Mouse (Mus musculus): Measurements from ENCODE around the gene Col3a1. TPM values are rescaled to one million over a fixed set of nuclear protein-coding genes. Genes with fewer than 3 reads are reported as not detected.

Gene Col3a1
- polyA plus RNA-seq, 1 experiment: 19.8 TPM

DNA sequence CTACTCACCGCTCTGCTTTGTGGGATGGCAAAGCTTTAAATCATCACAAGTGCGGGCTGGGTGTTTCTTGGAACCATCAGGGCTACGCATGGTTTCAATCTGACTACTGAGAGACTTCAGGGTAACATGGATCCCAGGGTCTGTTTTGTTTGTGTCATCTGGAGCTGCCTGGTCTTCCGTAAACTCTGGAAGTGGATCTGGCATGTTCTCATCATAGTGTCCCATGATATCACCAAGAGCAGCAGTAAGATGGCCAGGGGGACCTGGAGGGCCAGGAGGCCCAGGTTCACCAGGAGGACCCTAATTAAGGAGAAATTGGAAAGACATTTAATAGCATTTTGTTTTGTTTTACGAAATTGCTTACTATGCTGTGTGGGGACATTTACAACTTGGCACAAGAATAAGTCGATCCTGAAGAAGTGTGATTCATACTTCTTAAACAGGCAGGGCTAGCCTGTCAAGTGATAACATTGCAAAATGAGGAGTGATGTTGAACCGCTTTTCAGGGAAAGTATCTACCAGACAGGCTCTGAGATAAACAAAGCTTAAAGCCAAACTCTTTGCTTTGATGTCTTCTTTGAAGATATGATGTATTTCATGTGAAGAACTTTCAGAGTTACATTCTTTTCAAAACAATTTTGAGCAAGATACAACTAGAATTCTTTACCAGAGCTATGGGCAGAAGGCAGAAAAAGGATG is 68.8 kb downstream of the Col3a1 start:
- no peaks in the 10 kb centered on the region for H3K27me3 ChIP-seq (ENCODE audit: control insufficient read depth, insufficient read depth, low read length)
- DNase-seq (ENCODE audit: low read depth in 1 of 2, low spot score in 2 of 2): no peak
- H3K4me1 ChIP-seq (ENCODE audit: control insufficient read depth, insufficient read depth, insufficient read length): no peaks in the 10 kb centered on the region
- no peak overlapping the region for H3K4me3 ChIP-seq (ENCODE audit: extremely low read depth, insufficient read depth, insufficient read length)
- no peak overlapping the region for H3K27ac ChIP-seq (ENCODE audit: insufficient read depth, low read length)
- WGBS: 91% methylated on average over 7 of the region's 7 CpGs
- H3K36me3 ChIP-seq (ENCODE audit: control insufficient read depth, insufficient read depth, low read length): no peaks in the 10 kb centered on the region
- TF ChIP-seq POLR2A (IDR thresholded peaks at IDR 0.05; ENCODE audit: low read depth, low read length): no peak
- TF ChIP-seq CTCF (IDR thresholded peaks at IDR 0.05; ENCODE audit: extremely low read depth, insufficient read depth, insufficient read length, insufficient replicate concordance): no peak

GRCm38 (mm10) chr1:45381866-45382265 is 70.5 kb downstream of the Col3a1 start:
- Histone ChIP-seq H3K36me3 (ENCODE audit: control insufficient read depth, insufficient read depth, low read length) (no peaks in the 10 kb centered on the region), H3K27ac (ENCODE audit: insufficient read depth, low read length) (no peak overlapping the region), H3K4me1 (ENCODE audit: control insufficient read depth, insufficient read depth, insufficient read length) (no peaks in the 10 kb centered on the region), H3K4me3 (ENCODE audit: extremely low read depth, insufficient read depth, insufficient read length) (no peak overlapping the region), H3K27me3 (ENCODE audit: control insufficient read depth, insufficient read depth, low read length) (no peaks in the 10 kb centered on the region)
- DNase-seq (ENCODE audit: low read depth in 1 of 2, low spot score in 2 of 2): no peak
- TF ChIP-seq CTCF (IDR thresholded peaks at IDR 0.05; ENCODE audit: extremely low read depth, insufficient read depth, insufficient read length, insufficient replicate concordance) (no peak), POLR2A (IDR thresholded peaks at IDR 0.05; ENCODE audit: low read depth, low read length) (no peak)
- 84% methylated on average over 2 of the region's 2 CpGs for WGBS

Other genes with a start within 250 kb of the Col3a1 start
- 2.1 and 2.4 TPM in 2 replicates for gene Col5a2, start 191.7 kb downstream of the Col3a1 start, polyA plus RNA-seq (2012; rRNA removed)